Mouse (Mus musculus): ENCODE data around the gene 2610318N02Rik. TPM values are rescaled to one million over a fixed set of nuclear protein-coding genes. Genes with fewer than 3 reads are reported as not detected.
A peak's percentile ranks its signal among the peaks of the same experiment; 100 is the strongest.

The 2610318N02Rik gene
- total RNA-seq, 1 experiment from 2014 or later = 2.7 TPM

DNA sequence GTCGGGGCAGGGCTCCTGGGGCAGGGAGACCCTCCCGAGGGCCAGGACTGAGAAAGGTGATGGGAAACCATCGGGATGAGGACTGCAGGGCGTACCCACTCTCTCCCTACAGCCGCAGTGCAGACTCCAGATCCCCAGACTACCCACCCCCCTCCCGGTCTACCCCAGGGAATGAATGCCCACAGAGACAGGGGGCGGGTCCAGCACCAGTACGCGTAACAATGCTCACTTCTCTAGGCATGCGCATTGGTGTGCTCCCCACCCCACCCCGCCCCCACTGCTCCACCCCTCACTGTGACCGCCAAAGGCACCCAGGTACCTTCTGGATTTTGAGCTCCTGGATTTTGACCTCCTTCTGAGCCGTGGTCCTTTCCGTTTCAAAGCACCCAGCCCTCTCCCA is 3.4 kb downstream of the 2610318N02Rik start:
- ATAC-seq (replicated peaks; ENCODE audit: insufficient number of reproducible peaks, low FRiP score, low TSS enrichment, poor library complexity, severe bottlenecking) = no peak

DNA sequence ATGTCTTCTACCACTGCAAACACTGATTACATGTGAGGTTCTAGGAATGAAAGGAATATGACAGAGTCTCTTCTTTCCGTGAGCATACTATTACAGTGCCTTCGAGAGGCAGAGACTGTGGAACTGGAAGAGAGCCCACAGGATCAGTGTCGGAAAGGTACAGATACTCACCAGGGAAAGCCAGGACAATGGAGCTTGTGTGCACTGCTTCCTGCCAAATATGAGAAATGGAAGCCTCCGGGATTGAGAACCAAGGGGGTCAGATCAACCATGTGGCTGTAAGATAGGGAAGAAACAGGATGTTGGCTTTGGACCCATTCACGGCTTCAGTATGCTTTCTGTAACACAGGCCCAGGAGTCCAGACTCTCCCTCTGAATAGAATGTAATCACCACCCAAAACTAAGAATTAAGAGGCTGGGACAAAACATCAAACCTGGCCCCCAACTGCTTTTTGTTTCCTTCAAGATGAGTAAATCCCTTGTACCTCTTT is 7.6 kb downstream of the 2610318N02Rik start:
- no peak for ATAC-seq (replicated peaks; ENCODE audit: insufficient number of reproducible peaks, low FRiP score, low TSS enrichment, poor library complexity, severe bottlenecking)

DNA sequence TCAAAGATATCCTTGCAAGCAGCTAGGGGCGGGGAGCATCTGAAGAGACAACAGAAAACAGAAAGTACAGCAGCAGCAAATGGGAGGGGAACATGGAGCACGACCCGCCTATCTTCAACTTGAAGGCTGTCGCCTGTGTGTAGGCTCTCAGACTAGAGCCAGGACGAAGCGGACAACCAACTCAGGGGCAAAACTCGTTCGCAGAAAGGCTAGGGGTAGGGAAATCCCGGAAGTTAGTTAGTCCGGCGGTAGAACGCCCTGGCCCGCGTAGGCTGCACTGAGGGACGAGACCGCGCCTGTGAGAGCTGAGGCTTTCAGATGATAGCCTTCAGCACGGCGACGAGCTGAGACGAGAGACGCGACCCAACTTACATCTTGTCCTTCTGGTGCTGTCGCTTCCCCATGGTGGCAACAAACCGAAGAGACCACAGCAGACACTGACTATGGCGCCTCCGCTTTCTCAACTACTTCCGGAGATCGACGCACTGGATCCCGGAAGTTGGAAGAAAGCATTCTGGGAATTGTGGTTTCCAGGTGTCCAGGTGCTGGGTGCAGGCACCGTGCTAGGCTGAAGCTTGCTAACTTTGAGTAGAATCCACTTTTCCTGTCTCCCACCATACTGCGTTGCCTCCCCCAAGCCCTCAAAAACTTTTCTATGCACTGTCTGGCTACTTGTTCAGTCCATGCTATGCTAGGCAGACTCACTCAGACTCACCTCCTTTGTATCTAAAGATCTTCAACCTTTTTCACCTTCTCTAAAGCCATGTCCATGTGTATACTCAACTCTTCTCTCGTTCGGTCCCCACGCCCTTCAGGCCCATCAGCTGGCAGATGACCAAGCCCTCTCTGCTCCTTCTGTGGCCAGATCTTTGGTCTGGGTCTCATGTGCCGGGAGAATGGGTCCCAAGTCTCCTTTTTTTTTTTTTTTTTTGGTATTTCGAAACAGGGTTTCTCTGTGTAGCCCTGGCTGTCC is 13.9 kb downstream of the 2610318N02Rik start, which contains the start of gene Ppil2:
Gene Ppil2, minus strand, starts transcription at position 487 of the 973 bp plus-strand sequence.
- peak; percentile 95 for ATAC-seq (replicated peaks; ENCODE audit: insufficient number of reproducible peaks, low FRiP score, low TSS enrichment, poor library complexity, severe bottlenecking)

DNA sequence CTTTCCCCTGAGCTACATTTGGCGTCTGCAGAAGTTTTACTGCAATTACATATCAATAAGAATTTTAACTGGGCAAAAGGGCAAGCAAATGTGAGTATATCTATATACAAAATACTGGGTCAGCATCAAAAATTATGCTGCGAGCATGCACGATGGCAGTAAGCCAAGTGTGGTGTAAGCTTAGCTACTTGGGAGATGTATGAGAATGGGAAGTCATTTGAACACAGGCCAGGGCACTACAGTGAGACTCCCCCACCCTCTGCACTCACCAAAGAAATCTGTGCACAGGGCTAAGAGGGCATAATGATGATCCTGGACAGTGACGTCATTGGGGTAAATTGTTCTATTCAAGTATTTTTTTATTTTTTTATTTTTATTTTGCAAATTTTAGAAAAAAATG is 20.4 kb downstream of the 2610318N02Rik start:
- no peak for ATAC-seq (replicated peaks; ENCODE audit: insufficient number of reproducible peaks, low FRiP score, low TSS enrichment, poor library complexity, severe bottlenecking)

DNA sequence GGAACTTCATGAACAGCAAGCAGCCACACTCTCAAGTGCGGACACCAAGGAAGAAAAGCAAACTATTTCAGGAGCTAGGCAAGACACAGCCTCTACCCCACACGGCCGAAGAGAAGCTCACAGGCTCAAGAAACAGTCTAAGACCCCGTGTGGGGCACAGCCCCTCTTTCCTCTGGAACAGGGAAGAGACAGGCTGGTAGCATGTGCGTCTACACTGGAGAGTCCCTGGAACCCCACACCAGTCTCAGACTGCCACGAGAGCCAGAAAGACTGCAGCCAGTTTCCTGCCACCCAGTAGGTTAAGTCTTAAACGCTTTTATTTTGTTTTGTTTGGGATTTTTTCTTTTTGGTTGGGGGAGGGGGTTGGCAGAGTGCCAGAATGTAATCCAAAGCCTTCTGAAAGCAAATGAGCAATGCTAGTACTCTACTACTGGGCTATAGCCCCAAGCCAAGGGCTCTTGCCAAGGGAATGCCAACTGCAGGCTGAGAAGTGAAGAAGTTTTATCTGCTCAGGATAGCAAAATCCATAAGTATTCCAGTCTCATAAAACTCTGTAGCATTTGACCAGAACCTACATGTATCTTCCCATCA is 22.2 kb downstream of the 2610318N02Rik start:
- no peak for ATAC-seq (replicated peaks; ENCODE audit: insufficient number of reproducible peaks, low FRiP score, low TSS enrichment, poor library complexity, severe bottlenecking)

DNA sequence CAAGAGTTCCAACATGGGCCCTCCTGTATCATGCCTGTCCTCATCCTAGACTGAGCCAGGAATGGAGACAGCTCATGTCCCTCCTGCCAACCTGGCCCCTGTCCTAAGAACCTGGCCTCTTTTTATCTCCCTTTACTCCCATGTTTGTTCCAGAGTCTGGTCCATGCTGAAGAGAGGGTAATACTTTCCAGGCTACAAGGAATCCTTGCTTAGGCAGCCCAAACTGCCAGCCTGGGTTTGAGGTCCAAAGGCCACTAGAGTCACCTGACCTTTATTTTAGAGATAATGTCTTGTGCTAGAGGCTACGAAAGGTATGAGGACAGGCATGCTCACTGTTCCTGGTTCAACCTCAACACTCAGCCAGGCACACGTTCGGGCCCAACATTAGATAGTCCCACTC is 28.0 kb downstream of the 2610318N02Rik start:
- no peak for ATAC-seq (replicated peaks; ENCODE audit: insufficient number of reproducible peaks, low FRiP score, low TSS enrichment, poor library complexity, severe bottlenecking)

DNA sequence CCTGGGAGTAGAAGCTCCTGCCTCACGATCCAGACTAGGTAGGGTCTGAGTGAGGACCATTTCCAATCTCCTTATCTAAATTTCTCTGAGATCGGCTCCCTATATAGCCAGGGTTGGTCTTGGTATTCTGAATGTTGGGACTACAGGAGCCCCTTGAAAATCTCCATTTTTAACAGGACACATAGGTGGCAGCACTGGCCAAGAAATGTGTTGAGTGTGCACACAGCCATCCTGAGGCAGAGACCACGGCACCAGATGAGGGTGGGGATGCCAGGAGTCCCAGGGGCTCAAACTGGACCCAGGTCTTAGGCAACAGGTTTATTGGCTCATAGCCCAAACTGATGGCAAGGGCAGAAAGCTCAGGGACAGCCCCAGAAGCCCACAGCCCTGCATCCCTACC is 36.6 kb downstream of the 2610318N02Rik start:
- ATAC-seq (replicated peaks; ENCODE audit: insufficient number of reproducible peaks, low FRiP score, low TSS enrichment, poor library complexity, severe bottlenecking) = no peak

DNA sequence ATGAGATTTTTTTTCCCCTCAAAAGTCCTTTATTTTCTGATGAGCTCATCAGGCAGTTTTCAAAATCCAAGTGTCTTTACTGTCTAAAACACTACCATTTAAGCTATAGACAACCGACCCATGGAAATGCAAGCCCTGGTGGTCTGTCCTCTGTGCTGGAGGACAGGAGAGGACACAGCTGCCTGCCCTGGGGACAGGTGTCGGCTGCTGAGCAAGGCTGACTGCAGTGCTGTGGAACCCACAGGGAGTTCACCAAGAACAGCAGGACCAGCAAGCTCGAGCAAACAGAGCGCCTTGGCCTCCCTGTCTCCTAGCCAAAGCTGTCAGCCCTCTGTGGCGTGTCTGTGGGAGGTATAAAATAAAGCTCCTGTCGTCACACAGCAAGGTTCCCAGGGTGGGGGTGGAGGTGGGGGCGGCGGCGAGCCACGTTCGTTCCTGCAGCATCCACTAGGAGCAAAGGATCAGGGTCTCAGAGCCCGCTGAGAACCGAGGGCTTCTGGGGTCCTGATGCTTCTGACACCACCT is 38.2 kb downstream of the 2610318N02Rik start:
- ATAC-seq (replicated peaks; ENCODE audit: insufficient number of reproducible peaks, low FRiP score, low TSS enrichment, poor library complexity, severe bottlenecking) = no peak

DNA sequence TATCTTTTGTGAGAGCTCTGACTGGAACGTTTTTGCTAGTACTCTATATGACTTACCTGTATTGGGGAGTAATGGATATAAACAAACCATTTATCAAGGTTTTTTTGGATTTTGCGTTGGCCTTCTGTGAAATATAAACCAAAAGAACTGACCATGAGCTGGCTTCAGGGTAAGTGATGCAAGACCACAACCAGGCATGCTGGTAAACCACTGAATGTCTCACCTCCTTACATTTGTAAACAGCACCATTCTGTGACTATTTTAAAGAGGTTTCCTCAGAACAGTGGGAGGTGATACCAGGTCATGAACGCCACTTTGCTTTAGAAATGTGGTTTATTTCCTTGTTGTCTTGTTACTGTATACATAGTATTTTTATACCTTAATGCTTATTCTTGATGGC is 38.7 kb downstream of the 2610318N02Rik start:
- ATAC-seq (replicated peaks; ENCODE audit: insufficient number of reproducible peaks, low FRiP score, low TSS enrichment, poor library complexity, severe bottlenecking) = no peak

DNA sequence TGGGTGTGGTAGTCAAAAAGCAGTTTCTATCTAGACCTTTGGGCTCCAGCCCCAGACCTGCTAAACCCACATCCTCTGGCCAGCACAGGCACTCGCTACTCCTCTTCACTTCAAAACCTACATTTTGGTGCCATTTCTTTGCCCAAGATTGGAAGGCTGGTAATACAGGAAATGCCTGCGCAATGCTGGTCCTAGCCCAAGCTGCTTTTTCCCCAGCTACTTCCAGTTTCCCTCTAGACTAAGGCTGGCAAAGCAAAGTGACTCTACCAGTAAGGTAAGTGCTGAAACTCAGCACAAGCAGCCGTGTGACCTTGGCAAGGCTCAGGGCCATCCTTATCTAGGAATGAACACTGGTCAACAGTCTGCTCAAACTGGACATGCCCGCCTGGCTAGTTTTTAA is 39.3 kb downstream of the 2610318N02Rik start:
- ATAC-seq (replicated peaks; ENCODE audit: insufficient number of reproducible peaks, low FRiP score, low TSS enrichment, poor library complexity, severe bottlenecking) = peak; percentile 36

DNA sequence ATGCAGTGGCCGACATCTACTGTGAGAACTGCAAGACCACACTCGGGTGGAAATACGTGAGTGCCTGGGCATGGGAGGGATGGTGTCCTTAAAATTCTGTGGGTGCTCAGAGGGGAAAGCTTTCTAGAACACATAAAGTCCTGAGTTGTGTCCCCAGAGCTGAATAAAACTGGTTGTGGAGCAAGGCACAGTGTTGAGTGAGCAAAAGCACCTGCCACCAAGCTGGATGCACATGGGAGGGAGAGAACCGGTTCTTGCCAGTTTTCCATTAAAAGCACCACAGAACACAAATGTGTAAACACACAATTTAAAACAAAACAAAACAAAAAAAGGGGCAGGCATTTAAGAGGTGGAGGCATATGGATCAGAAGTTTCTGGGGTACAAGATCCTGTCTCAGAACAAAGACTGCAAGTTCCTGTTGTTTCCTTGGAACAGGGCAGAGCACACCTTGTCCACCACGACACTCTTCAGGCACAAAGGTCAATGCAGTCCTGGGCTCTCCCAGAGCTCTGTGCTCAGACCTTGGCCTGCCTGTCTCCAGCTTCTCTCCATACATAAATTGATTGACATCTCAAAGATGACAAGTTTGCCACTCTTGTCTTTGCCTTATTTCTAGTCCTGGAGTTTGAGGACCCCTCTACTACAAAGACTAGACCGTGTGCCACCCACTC is 42.7 kb downstream of the 2610318N02Rik start:
- no peak for ATAC-seq (replicated peaks; ENCODE audit: insufficient number of reproducible peaks, low FRiP score, low TSS enrichment, poor library complexity, severe bottlenecking)

DNA sequence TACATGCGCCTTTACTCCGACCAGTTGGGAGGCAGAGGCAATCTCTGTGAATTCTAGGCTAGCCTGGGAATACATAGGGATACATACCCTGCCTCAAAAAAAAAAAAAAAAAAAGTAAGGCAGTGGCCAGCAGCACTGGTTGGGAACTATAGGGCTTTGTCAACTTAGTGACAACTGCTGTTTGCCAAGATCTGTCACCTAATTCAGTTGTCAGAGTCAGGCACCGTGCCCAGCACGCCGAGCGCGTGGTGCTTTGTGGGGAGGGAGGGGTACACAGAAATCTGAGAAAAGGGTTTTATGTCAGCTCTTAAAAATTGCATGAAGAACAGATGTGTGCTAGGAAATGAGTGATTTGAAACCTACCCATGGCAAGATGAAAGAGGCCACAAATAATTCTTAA is 46.9 kb downstream of the 2610318N02Rik start:
- no peak for ATAC-seq (replicated peaks; ENCODE audit: insufficient number of reproducible peaks, low FRiP score, low TSS enrichment, poor library complexity, severe bottlenecking)

DNA sequence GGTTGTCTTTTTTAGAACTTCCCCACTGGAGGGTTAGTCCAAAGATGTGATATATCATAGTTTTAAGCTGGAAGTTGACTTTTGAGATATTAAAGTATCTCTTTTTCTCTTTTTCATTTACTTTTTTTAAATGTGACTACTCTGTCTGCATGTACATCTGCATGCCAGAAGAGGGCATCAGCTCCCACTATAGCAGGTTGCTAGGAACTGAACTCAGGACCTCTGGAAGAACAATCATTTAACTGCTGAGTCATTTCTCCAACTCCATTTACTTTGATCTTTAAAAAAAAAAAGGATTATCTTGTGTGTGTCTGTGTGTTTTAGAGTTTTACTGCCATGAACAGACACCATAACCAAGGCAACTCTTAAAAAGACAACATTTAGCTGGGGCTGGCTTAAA is 48.1 kb downstream of the 2610318N02Rik start:
- no peak for ATAC-seq (replicated peaks; ENCODE audit: insufficient number of reproducible peaks, low FRiP score, low TSS enrichment, poor library complexity, severe bottlenecking)

DNA sequence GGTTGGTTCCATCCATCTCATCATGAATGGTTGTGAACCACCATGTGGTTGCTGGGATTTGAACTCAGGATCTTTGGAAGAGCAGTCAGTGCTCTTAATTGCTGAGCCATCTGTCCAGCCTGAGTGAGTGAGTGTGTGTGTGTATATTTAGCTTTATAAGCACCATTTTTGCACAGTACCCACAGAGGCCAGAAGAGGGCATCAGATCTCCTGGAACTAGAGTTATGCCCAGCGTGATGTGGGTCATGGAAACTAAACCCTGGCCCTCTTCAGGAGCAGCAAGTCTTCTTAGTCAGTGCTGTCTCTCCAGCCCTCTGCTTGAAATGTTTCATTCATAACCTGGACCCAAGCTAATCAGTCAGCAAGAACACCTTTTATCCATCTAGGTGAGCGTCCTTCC is 48.7 kb downstream of the 2610318N02Rik start:
- no peak for ATAC-seq (replicated peaks; ENCODE audit: insufficient number of reproducible peaks, low FRiP score, low TSS enrichment, poor library complexity, severe bottlenecking)

DNA sequence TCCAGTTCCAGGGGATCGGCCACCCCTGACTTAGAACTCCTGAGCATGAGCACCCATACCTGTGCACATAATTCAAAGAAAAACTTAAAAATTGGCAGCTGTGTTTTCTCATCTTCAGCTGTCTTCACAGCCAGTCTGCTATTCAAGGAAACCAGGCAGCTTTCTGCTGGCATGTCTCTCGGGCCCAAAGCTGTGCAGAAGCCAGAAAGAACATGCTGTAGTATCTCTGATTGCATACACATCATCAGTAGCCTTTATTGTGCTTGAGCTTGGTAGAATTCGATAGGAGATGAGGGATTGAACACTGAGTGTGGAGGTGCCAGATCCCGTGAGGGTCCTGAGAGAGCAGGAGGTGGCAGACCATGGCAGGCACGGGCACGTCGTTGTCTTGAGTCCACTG is 52.0 kb downstream of the 2610318N02Rik start:
- ATAC-seq (replicated peaks; ENCODE audit: insufficient number of reproducible peaks, low FRiP score, low TSS enrichment, poor library complexity, severe bottlenecking) = no peak

DNA sequence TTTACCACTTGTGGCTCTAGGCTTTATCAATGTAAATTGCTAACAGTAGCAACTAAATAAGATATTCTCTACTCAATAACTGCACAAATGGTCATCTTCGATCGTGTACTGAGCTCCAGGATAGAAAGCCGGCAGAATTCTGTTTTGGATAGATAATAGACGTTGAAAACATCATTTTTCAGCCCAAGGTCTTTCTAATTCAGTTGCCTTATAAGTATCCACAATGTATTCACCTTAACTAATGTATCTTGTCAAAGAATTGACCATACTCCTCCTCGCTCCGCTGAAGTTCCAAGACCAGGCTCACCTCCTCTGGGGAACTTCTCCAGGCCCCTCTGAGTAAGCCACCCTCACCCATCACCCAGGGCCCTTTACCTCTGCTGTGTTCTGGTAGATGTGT is 54.3 kb downstream of the 2610318N02Rik start:
- ATAC-seq (replicated peaks; ENCODE audit: insufficient number of reproducible peaks, low FRiP score, low TSS enrichment, poor library complexity, severe bottlenecking) = no peak

DNA sequence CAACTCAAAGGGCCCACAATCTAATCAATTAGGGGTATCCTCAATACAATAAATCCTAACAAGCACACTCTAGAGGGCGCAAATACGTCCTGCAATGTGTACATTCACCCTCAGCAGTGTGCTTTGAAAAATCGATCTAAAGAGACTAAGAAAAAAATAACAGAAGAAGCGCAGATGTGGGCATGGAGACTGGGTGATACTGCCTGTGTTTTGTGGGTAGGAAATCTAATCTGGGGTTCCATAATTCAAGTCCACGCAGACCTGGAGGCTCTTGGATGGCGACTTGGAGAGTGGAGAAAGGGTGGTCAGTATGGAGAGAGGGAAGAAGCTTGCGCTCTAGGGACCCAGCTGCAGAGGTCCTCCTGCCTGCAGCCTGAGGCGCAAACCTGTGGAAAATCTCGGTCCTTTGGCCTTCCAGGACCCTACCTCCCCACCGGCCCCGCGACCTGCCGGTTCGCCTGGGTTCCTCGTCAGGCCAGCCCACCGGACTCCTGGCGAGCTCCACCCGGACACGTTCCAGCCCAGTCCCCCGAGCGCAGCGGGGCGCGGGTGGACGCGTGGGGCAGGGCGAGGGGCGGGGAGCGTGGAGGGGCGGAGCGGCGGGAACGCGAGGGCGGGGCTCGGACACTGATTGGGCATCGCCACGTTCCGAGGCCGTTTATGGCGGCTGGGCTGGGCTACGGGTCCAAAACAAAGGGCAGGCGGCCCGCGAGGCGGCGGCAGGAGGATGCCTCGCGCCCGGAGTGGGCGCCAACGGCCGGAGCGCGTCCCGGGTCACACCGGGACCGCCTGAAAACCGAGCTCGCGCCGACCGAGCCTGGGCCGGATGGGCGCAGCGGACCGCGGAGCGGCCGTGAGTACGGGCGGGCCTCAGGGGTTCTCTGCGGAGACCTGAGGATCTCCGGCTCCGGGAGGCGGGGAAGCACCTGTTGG is 55.2 kb downstream of the 2610318N02Rik start, which contains the start of gene Ypel1:
Gene Ypel1, plus strand, starts transcription at position 186 of the 933 bp plus-strand sequence.
- peak; percentile 73 for ATAC-seq (replicated peaks; ENCODE audit: insufficient number of reproducible peaks, low FRiP score, low TSS enrichment, poor library complexity, severe bottlenecking)

DNA sequence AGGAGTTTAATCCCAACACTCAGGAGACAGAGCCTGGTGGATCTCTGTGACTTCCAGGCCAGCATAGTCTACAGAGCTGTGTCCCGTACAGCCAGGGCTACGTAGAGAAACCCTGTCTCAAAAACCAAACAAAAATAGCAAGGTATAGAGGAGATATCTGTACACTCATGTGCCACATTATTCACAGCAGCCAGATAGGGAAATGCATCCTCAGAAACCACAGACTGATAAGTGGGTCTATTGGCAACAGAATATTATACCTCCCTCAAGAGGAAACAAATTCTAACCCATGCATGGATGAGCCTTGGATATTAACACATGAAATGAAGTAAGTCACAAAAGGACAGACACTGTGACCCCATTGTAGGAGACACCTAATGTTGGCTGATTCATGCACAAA is 57.4 kb downstream of the 2610318N02Rik start:
- ATAC-seq (replicated peaks; ENCODE audit: insufficient number of reproducible peaks, low FRiP score, low TSS enrichment, poor library complexity, severe bottlenecking) = no peak

All from monocyte, adult 5-6 weeks (primary cell).